Mouse (Mus musculus) embryo, embryonic 10.5 days (tissue): ENCODE results near the gene Nuak1.

Source experiments
- DNase-seq: peaks from one replicate; pipeline ENCODE4 v3.0.0-alpha.2; 2015; ENCODE audit warnings: low spot score

The Nuak1 gene

GRCm38 (mm10) chr10:84381276-84381798 is 59.1 kb downstream of the Nuak1 start:
- DNase-seq: no peak

GRCm38 (mm10) chr10:84379366-84379765 is 61.0 kb downstream of the Nuak1 start:
- no peak for DNase-seq

- no peak for DNase-seq
Observed at GRCm38 (mm10) chr10:84377956-84378355, 62.4 kb downstream of the Nuak1 start.

- no peak for DNase-seq
Observed at GRCm38 (mm10) chr10:84376346-84376745, 64.1 kb downstream of the Nuak1 start.

- no peak for DNase-seq
Observed at GRCm38 (mm10) chr10:84374996-84375395, 65.4 kb downstream of the Nuak1 start.

- DNase-seq: no peak
Observed at GRCm38 (mm10) chr10:84373476-84373875, 66.9 kb downstream of the Nuak1 start.

GRCm38 (mm10) chr10:84372161-84373095 is 68.0 kb downstream of the Nuak1 start:
- peak; percentile 44 for DNase-seq

- DNase-seq: no peak
Observed at GRCm38 (mm10) chr10:84371681-84372160, 68.7 kb downstream of the Nuak1 start.

- DNase-seq: no peak
Observed at GRCm38 (mm10) chr10:84371230-84371629, 69.2 kb downstream of the Nuak1 start.

GRCm38 (mm10) chr10:84369646-84370314 is 70.6 kb downstream of the Nuak1 start:
- no peak for DNase-seq

GRCm38 (mm10) chr10:84368185-84368584 is 72.2 kb downstream of the Nuak1 start:
- DNase-seq: no peak

GRCm38 (mm10) chr10:84365166-84365865 is 75.1 kb downstream of the Nuak1 start:
- no peak for DNase-seq

- DNase-seq: no peak
Observed at GRCm38 (mm10) chr10:84363833-84364232, 76.6 kb downstream of the Nuak1 start.

- no peak for DNase-seq
Observed at GRCm38 (mm10) chr10:84360953-84361352, 79.4 kb downstream of the Nuak1 start.

- DNase-seq: no peak
Observed at GRCm38 (mm10) chr10:84360391-84360790, 80.0 kb downstream of the Nuak1 start.

- DNase-seq: no peak
Observed at GRCm38 (mm10) chr10:84358738-84359120, 81.7 kb downstream of the Nuak1 start.

GRCm38 (mm10) chr10:84357997-84358737 is 82.2 kb downstream of the Nuak1 start:
- no peak for DNase-seq

- DNase-seq: no peak
Observed at GRCm38 (mm10) chr10:84357593-84357992, 82.8 kb downstream of the Nuak1 start.

GRCm38 (mm10) chr10:84354323-84354722 is 86.1 kb downstream of the Nuak1 start:
- DNase-seq: no peak

GRCm38 (mm10) chr10:84345730-84346129 is 94.7 kb downstream of the Nuak1 start:
- DNase-seq: no peak

- DNase-seq: no peak
Observed at GRCm38 (mm10) chr10:84343536-84343935, 96.9 kb downstream of the Nuak1 start.
